Comparison of ENCODE assay signal across 15 mouse cellular contexts in genomic region chr11:96429891-96430290, GRCm38 (mm10).
"Had no signal": no experiment of that assay in that cellular context is flagged by ENCODE, and none has a peak within 500 bp of the region (broad histone marks: within the 10 kb centered on the region; RNA-seq: fewer than 3 reads in every experiment).

No protein-coding gene starts in this region.

- H3K9me3 ChIP-seq: limb, embryonic 13.5 days; liver, embryonic 15.5 days; neural tube, embryonic 13.5 days had no signal

- H3K4me1 ChIP-seq: limb, embryonic 13.5 days; liver, embryonic 15.5 days had no signal

- H3K4me2 ChIP-seq: limb, embryonic 13.5 days; liver, embryonic 11.5 days; liver, embryonic 15.5 days; neural tube, embryonic 13.5 days had no signal

- H3K27me3 ChIP-seq: liver, embryonic 15.5 days; neural tube, embryonic 13.5 days had no signal

- DNase-seq: kidney, postnatal 10 days; left cerebral cortex, postnatal 4 days; lung, adult 2 months; lung, postnatal 36 days; midbrain, embryonic 14.5 days; retina, postnatal 1 day; right cerebral cortex, postnatal 4 days; spleen, adult 18-20 months; thymus, adult 18-20 months; thymus, postnatal 14 days had no signal

- H3K9ac ChIP-seq: limb, embryonic 13.5 days; liver, embryonic 15.5 days; neural tube, embryonic 13.5 days had no signal

- H3K4me3 ChIP-seq: limb, embryonic 13.5 days; liver, embryonic 15.5 days; neural tube, embryonic 13.5 days had no signal

- H3K27ac ChIP-seq: limb, embryonic 13.5 days; liver, embryonic 15.5 days; neural tube, embryonic 13.5 days had no signal

- ATAC-seq: lung, postnatal 0 days had no signal

- H3K36me3 ChIP-seq: limb, embryonic 13.5 days; liver, embryonic 15.5 days; neural tube, embryonic 13.5 days had no signal
